Mouse (Mus musculus) kidney, embryonic 14.5 days (tissue): Measurements from ENCODE around the gene Psmb7. TPM values are rescaled to one million over a fixed set of nuclear protein-coding genes. Genes with fewer than 3 reads are reported as not detected.

Experiments used
- ATAC-seq: fragments of 200-750 bp; cut with Nextera tagmentation; 2 replicates; pipeline ENCODE4 v1.8.0; 2017; ENCODE audit warnings: moderate number of reproducible peaks, mild to moderate bottlenecking, moderate TSS enrichment, moderate library complexity; ENCODE audit not compliant: low FRiP score, low TSS enrichment
- H3K27ac ChIP-seq: fragments of 300-500 bp; sonication (generic); 2 replicates; pipeline ENCODE4 v1.5.1; 2014; ENCODE audit warnings: low read depth, mild to moderate bottlenecking, low read length, moderate library complexity, mixed read lengths
- H3K27me3 ChIP-seq: fragments of 300-500 bp; sonication (generic); 2 replicates; pipeline ENCODE4 v1.6.1; 2014; ENCODE audit warnings: mild to moderate bottlenecking, low read length; ENCODE audit not compliant: control insufficient read depth, insufficient read depth
- H3K36me3 ChIP-seq: fragments of 300-500 bp; sonication (generic); 2 replicates; pipeline ENCODE4 v1.6.1; 2014; ENCODE audit warnings: low read length, mixed read lengths; ENCODE audit not compliant: control insufficient read depth, insufficient read depth
- H3K4me1 ChIP-seq: fragments of 300-500 bp; sonication (generic); 2 replicates; pipeline ENCODE4 v1.6.1; 2014; ENCODE audit warnings: low read length, mixed read lengths; ENCODE audit not compliant: control insufficient read depth, insufficient read depth
- H3K4me2 ChIP-seq: fragments of 300-500 bp; sonication (generic); replicated peaks from 2 replicates; pipeline ENCODE4 v1.6.1; 2014; ENCODE audit warnings: low read depth, mild to moderate bottlenecking, low read length
- H3K4me3 ChIP-seq: fragments of 300-500 bp; sonication (generic); 2 replicates; pipeline ENCODE4 v1.5.1; 2014; ENCODE audit warnings: mild to moderate bottlenecking, low read length
- H3K9ac ChIP-seq: fragments of 300-500 bp; sonication (generic); 2 replicates; pipeline ENCODE4 v1.6.1; 2014; ENCODE audit warnings: low read depth, mild to moderate bottlenecking, low read length, moderate library complexity
- H3K9me3 ChIP-seq: fragments of 300-500 bp; sonication (generic); 2 replicates; pipeline ENCODE4 v1.6.1; 2016; ENCODE audit warnings: low read length; ENCODE audit not compliant: control insufficient read depth
- WGBS: fragments of 180-500 bp; shearing (Covaris S2); extraction: QIAGEN DNeasy Blood & Tissue Kit; methylation state at CpG from one replicate; pipeline ENCODE4 v1.1.7; 2014; 5-methylcytosine and 5-hydroxymethylcytosine counted together
- polyA plus RNA-seq: library from polyadenylated mRNA; unstranded; fragments of >200 nt; fragmentation: Nextera tagmentation; extraction: Ambion mirVana; gene quantifications from 2 replicates; pipeline ENCODE4 v1.2.1, GENCODE M21; 2014

The Psmb7 gene
- polyA plus RNA-seq, 1 experiment from 2014 or later: 287 TPM

DNA sequence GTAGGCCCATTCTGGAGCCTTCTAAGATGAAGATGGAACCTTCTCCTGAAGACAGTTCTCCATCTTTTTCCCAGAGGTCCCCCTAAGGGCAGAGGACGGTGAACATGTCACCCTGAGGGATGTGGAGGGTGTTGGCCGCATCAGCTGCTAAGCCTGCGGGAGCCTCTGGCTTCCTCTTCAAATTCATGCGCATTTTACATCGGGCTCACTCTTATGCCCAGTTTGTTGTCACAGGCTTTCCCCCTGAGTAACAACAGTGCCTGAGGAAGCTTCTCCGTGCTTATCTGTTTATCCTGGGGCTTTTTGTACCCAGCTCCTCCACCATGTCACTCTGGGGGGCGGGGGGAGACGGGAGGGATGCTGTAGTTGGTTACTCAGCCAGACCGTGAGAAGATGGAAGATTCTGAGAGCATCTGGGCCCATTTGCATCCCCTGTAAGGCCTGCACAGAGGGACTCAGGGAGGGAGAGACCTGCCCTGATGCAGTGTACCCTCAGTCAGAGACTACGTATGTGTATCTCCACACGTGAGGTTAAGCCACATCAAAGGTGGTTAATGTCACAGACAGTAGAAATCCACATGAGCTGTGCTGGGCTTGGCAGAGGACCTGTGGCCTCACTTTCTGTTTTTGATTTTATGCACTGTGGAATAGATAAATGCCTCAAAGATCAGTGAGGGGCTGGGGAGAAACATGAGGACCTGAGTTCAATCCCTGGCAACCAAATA lies 95.9 kb downstream of the Psmb7 start:
- no peak overlapping the region for H3K4me2 ChIP-seq
- WGBS: 73% methylated on average over 11 of the region's 11 CpGs
- no peaks in the 10 kb centered on the region for H3K27me3 ChIP-seq
- H3K4me1 ChIP-seq: peaks cover 21% of the 10 kb centered on the region
- H3K9me3 ChIP-seq: no peaks in the 10 kb centered on the region
- ATAC-seq: no peak
- no peak overlapping the region for H3K4me3 ChIP-seq
- no peak overlapping the region for H3K9ac ChIP-seq
- no peak overlapping the region for H3K27ac ChIP-seq
- peaks cover 15% of the 10 kb centered on the region; the same call in 1 of the 2 replicates for H3K36me3 ChIP-seq

GRCm38 (mm10) chr2:38546748-38547147 lies 97.1 kb downstream of the Psmb7 start:
- H3K36me3 ChIP-seq: peaks cover 14% of the 10 kb centered on the region; the same call in 1 of the 2 replicates
- no peak overlapping the region for H3K9ac ChIP-seq
- no peaks in the 10 kb centered on the region for H3K27me3 ChIP-seq
- H3K4me1 ChIP-seq: peaks cover 21% of the 10 kb centered on the region
- no peak overlapping the region for H3K4me3 ChIP-seq
- H3K27ac ChIP-seq: no peak overlapping the region
- no peak for ATAC-seq
- 78% methylated on average over 5 of the region's 5 CpGs for WGBS
- H3K9me3 ChIP-seq: no peaks in the 10 kb centered on the region
- no peak overlapping the region for H3K4me2 ChIP-seq

DNA sequence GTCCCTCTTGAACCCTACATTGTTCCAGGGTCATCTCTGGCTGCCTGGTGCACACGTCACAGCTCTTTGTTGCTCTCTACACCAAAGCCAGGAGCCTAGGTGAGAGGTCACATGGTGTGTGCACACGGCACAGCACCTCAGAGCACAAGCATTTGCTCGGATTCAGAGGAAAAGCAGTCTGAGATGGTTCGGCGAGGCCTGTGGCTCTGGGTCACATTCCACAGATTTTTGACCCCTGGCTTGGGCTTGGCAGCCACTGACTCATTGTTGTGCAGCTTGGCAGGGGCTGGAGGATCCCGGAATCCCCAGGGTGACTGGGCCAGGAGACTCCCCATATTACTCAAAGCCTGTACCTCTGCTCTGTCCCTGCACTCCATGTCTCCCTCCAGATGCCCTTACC lies 97.7 kb downstream of the Psmb7 start:
- Histone ChIP-seq H3K9ac (no peak overlapping the region), H3K9me3 (no peaks in the 10 kb centered on the region), H3K27me3 (no peaks in the 10 kb centered on the region), H3K4me3 (no peak overlapping the region), H3K27ac (no peak overlapping the region; the same call in 1 of the 2 replicates), H3K4me2 (no peak overlapping the region), H3K36me3 (peaks cover 10% of the 10 kb centered on the region; the same call in 1 of the 2 replicates), H3K4me1 (peaks cover 21% of the 10 kb centered on the region)
- ATAC-seq: peak; percentile 44; the same call in 1 of the 2 replicates
- 18% methylated on average over 6 of the region's 6 CpGs for whole genome bisulfite sequencing

GRCm38 (mm10) chr2:38545706-38546105 lies 98.2 kb downstream of the Psmb7 start:
- H3K9me3 ChIP-seq: no peaks in the 10 kb centered on the region
- H3K4me2 ChIP-seq: no peak overlapping the region
- H3K36me3 ChIP-seq: peaks cover 4% of the 10 kb centered on the region; the same call in 1 of the 2 replicates
- no peak overlapping the region; the same call in 1 of the 2 replicates for H3K27ac ChIP-seq
- H3K9ac ChIP-seq: no peak overlapping the region
- H3K4me1 ChIP-seq: peaks cover 21% of the 10 kb centered on the region
- no peak overlapping the region for H3K4me3 ChIP-seq
- no peak for ATAC-seq
- H3K27me3 ChIP-seq: no peaks in the 10 kb centered on the region

DNA sequence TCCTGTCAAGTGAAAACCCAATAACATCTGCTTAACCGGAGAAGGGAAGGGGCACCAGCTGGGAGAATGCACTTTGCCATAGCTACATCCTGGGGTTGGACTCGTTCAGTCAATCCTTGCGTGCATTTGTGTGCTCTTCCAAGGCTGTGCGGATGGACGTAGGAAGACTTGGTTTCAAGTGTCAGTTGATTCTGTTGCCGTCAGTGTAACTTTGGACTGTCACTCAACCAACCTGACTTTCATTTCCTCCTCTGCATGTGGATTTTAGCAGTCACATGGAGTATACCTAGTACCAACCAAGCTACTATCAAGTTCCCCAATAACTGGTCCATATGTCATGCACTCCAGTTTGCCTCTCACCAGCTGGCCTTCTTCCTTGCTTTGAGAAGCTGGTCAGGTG lies 98.9 kb downstream of the Psmb7 start:
- no peak overlapping the region for H3K9ac ChIP-seq
- peaks cover 21% of the 10 kb centered on the region for H3K4me1 ChIP-seq
- H3K4me3 ChIP-seq: no peak overlapping the region
- H3K27me3 ChIP-seq: no peaks in the 10 kb centered on the region
- WGBS: 79% methylated on average over 6 of the region's 6 CpGs
- no peaks in the 10 kb centered on the region for H3K9me3 ChIP-seq
- no peak overlapping the region for H3K4me2 ChIP-seq
- H3K36me3 ChIP-seq: no peaks in the 10 kb centered on the region
- ATAC-seq: no peak
- H3K27ac ChIP-seq: 0 out of 2 replicates have a peak overlapping the region, but pooled peaks have one; percentile 5

GRCm38 (mm10) chr2:38544341-38544740 lies 99.5 kb downstream of the Psmb7 start:
- no peaks in the 10 kb centered on the region for H3K9me3 ChIP-seq
- H3K4me1 ChIP-seq: peaks cover 21% of the 10 kb centered on the region
- H3K36me3 ChIP-seq: no peaks in the 10 kb centered on the region
- ATAC-seq: no peak
- H3K4me3 ChIP-seq: no peak overlapping the region
- H3K9ac ChIP-seq: no peak overlapping the region
- no peak overlapping the region for H3K4me2 ChIP-seq
- H3K27ac ChIP-seq: 0 out of 2 replicates have a peak overlapping the region, but pooled peaks have one; percentile 5
- no peaks in the 10 kb centered on the region for H3K27me3 ChIP-seq

- Histone ChIP-seq H3K4me2 (no peak overlapping the region), H3K9me3 (no peaks in the 10 kb centered on the region), H3K4me1 (peaks cover 21% of the 10 kb centered on the region), H3K27ac (no peak overlapping the region), H3K27me3 (no peaks in the 10 kb centered on the region), H3K4me3 (no peak overlapping the region), H3K9ac (no peak overlapping the region), H3K36me3 (no peaks in the 10 kb centered on the region)
- no peak for ATAC-seq
- 68% methylated on average over 2 of the region's 2 CpGs for WGBS
Measured at GRCm38 (mm10) chr2:38543158-38543557, 100.7 kb downstream of the Psmb7 start.

GRCm38 (mm10) chr2:38542366-38542765 lies 101.5 kb downstream of the Psmb7 start:
- Histone ChIP-seq H3K27ac (no peak overlapping the region), H3K36me3 (no peaks in the 10 kb centered on the region), H3K4me2 (no peak overlapping the region), H3K9me3 (no peaks in the 10 kb centered on the region), H3K4me1 (peaks cover 23% of the 10 kb centered on the region), H3K27me3 (no peaks in the 10 kb centered on the region), H3K4me3 (no peak overlapping the region), H3K9ac (no peak overlapping the region)
- no peak for ATAC-seq
- 48% methylated on average over 1 of the region's 1 CpGs for WGBS

DNA sequence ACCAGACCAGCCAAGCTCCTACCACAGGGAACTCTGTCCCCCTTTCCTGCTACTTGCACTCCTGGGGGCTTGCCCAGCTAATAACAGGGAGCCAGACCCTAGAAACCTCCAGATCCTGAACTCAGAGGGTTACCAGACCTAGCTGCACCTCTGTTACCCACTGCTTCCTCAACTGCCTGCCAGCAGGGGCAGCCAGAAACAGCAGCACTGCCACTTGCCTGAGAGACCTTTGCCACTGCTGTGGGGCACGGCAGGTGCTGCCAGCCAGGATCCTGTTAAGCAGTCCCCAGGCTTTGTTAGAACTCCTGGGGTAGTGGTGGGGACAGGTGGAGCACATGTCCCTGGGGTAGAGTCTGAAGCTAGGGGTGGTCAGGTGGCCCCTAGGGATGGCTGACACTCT lies 102.3 kb downstream of the Psmb7 start:
- Histone ChIP-seq H3K27ac (no peak overlapping the region), H3K4me2 (no peak overlapping the region), H3K4me3 (no peak overlapping the region), H3K4me1 (peaks cover 25% of the 10 kb centered on the region), H3K9me3 (no peaks in the 10 kb centered on the region), H3K9ac (no peak overlapping the region), H3K27me3 (no peaks in the 10 kb centered on the region), H3K36me3 (no peaks in the 10 kb centered on the region)
- 78% methylated on average over 1 of the region's 1 CpGs for WGBS
- ATAC-seq: no peak
